Mouse (Mus musculus) spleen, adult 2 months (tissue): ENCODE measurements at regions not wholly inside any gene's neighbourhood (a gene's known extent, or its start where the extent isn't known, plus 50 kb on each side); places are given as distances from the start of the nearest gene placed in this dataset.

ENCODE experiments used
- CTCF ChIP-seq: fragments of 200-500 bp; IDR thresholded peaks from 2 replicates; pipeline ENCODE4 v1.5.1; 2011; ENCODE audit warnings: mild to moderate bottlenecking, inconsistent platforms; ENCODE audit not compliant: insufficient read depth, insufficient read length, insufficient replicate concordance; ENCODE audit errors: extremely low read depth
- POLR2A ChIP-seq: fragments of 200-500 bp; IDR thresholded peaks from 2 replicates; pipeline ENCODE4 v1.6.1; 2011; ENCODE audit warnings: low read depth, low read length, inconsistent platforms

DNA sequence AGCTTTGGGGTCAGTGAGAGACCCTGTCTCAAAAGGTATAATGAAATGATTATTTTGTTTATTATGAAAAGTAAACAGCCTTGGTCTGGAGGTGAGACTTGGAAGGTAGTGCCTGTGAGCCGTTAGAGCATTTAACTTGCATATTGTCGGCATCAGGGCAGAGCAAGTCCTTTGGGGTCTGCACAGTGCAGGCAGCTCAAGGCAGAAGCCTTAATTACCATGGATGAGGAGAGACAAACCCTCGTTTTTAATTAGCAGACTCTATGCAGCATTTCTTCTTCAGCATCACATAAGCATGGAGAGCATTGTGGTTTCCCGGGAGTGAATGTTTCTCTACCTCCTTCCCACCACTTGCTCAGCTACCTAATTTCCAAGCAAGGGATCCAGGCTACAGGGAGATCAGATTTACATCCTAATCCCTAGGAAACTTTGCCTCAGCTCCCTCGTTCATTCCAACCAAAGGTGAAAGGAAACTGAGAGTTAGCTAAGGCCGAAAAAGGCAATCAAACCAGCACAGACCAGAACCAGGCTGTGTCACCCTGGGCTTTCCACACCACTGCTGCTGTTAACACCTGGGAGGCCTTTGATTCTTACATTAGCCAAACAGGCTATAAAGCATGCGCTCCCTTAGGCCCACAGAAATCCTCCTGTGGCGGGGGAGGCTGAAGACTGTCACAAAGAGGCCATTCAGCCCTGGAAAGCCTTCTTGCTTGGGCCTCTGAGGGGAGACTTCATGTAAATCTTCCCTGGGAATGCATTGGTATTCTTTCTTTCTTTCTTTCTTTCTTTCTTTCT, 120.9 kb upstream of the Trib2 start:
- TF ChIP-seq POLR2A (no peak), CTCF (no peak)
